Mouse (Mus musculus): ENCODE data around the gene Ndc80.

DNA sequence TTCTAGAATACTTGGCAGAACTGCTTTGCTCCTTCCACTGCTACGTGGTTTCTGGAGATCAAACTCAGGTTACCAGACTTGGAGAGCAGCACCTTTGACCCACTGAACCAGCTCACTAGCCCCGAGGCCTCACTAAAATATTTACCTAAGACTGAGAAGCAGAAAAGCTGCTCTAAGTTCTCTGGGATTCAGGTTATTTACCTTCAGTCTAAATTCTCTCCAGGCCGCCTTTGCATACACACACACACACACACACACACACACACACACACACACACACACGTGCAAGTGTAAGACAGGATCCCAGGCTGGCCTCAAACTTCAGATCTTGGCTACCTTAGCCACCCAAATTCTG is 35.3 kb downstream of the Ndc80 start:
- TF ChIP-seq USF1 (IDR thresholded peaks at IDR 0.05; ENCODE audit: low read depth) = no peak
- no peak for TF ChIP-seq CTCF (IDR thresholded peaks at IDR 0.05; ENCODE audit: control insufficient read depth, insufficient read depth, insufficient read length)
